In the genomic region with DNA sequence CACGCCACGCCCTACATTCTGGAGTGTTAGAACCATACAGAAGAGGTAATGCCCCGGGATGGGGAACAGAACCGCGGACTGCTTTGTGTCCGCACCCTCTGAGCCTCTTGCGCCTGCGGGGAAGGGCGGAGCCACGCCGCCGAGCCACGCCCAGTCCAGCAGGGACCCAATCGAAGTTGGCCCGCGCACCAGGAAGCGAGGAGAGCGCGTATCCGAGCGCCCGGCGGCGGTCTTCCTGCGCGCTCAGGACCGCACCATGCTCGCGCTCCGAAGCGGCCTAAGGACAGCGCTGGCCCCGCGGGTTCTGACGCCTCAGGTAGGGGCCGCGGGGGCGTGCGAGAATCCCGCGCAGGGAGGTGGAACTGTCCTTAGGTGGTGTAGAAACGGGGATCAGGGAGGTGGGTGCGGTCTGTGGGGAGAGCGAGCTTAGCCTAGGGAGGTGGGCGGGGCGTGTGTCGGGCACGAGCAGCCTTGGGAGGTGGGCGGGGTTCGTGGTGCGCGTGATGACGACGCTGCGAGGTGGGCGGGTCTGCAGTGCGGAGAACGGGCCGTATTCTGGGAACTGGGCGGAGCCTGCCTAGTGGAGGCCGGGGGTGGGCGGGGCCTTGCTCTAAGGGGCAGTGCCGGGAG, we compare ENCODE assay signal across 7 mouse cellular contexts. TPM values are rescaled to one million over a fixed set of nuclear protein-coding genes. Genes with fewer than 3 reads are reported as not detected.
DNase-seq lines count a peak whose midpoint lies in the region; ATAC-seq lines count a peak whose summit lies in the region.

Gene Nipsnap3b (plus strand): TSS at position 149 of the 630 bp plus-strand sequence.

- H3K4me2 ChIP-seq in embryonic facial prominence, embryonic 11.5 days (ENCODE audit: low read depth, low read length) = peak within 1 kb of the TSS; percentile 41
- H3K4me2 ChIP-seq in midbrain, embryonic 13.5 days (replicated peaks) = peak within 1 kb of the TSS; percentile 54

- peak; percentile 99 for DNase-seq in adrenal gland, postnatal 14 days
- DNase-seq in embryonic facial prominence, embryonic 11.5 days (ENCODE audit: low spot score) = peak; percentile 97
- DNase-seq in kidney, adult 11 months = peak; percentile 93
- peak; percentile 98 for DNase-seq in limb, embryonic 10.5 days (ENCODE audit: low spot score)
- peak; percentile 89 for DNase-seq in spleen, adult 12 weeks (ENCODE audit: low spot score)

- peaks cover 5% of the 10 kb centered on the region for H3K36me3 ChIP-seq in embryonic facial prominence, embryonic 11.5 days (replicated peaks; ENCODE audit: control insufficient read depth, insufficient read depth, low read depth, low read length)
- H3K36me3 ChIP-seq in limb, embryonic 10.5 days = peaks cover 26% of the 10 kb centered on the region
- H3K36me3 ChIP-seq in midbrain, embryonic 13.5 days = peaks cover 26% of the 10 kb centered on the region

- peak within 1 kb of the TSS; percentile 76 for H3K9ac ChIP-seq in embryonic facial prominence, embryonic 11.5 days (replicated peaks; ENCODE audit: low read length)
- H3K9ac ChIP-seq in midbrain, embryonic 13.5 days (replicated peaks) = peak within 1 kb of the TSS; percentile 69

- H3K9me3 ChIP-seq in embryonic facial prominence, embryonic 11.5 days (replicated peaks; ENCODE audit: control insufficient read depth, low read length) = no peaks in the 10 kb centered on the region
- no peaks in the 10 kb centered on the region for H3K9me3 ChIP-seq in limb, embryonic 10.5 days (replicated peaks)
- H3K9me3 ChIP-seq in midbrain, embryonic 13.5 days = peaks cover 9% of the 10 kb centered on the region; the same call in 1 of the 2 replicates

- H3K27ac ChIP-seq in embryonic facial prominence, embryonic 11.5 days (replicated peaks; ENCODE audit: low read depth, low read length) = peak within 1 kb of the TSS; percentile 62; the same call in 1 of the 2 replicates
- H3K27ac ChIP-seq in limb, embryonic 10.5 days = peak within 1 kb of the TSS; percentile 92
- peak within 1 kb of the TSS; percentile 89 for H3K27ac ChIP-seq in midbrain, embryonic 13.5 days

- H3K4me3 ChIP-seq in embryonic facial prominence, embryonic 11.5 days (ENCODE audit: low read depth, low read length) = peak within 1 kb of the TSS; percentile 71
- peak within 1 kb of the TSS; percentile 73 for H3K4me3 ChIP-seq in limb, embryonic 10.5 days
- peak within 1 kb of the TSS; percentile 62 for H3K4me3 ChIP-seq in midbrain, embryonic 13.5 days (replicated peaks)

- ATAC-seq in embryonic facial prominence, embryonic 11.5 days (replicated peaks; ENCODE audit: insufficient number of reproducible peaks, low FRiP score, low TSS enrichment, low read depth) = peak; percentile 93
- peak; percentile 92 for ATAC-seq in granulocyte monocyte progenitor cell, adult 5-6 weeks (replicated peaks; ENCODE audit: poor library complexity, severe bottlenecking)
- peak; percentile 96 for ATAC-seq in midbrain, embryonic 13.5 days

- no peaks in the 10 kb centered on the region for H3K4me1 ChIP-seq in embryonic facial prominence, embryonic 11.5 days (ENCODE audit: control insufficient read depth, insufficient read depth, low read length)
- peaks cover 4% of the 10 kb centered on the region; the same call in 1 of the 2 replicates for H3K4me1 ChIP-seq in limb, embryonic 10.5 days
- peaks cover 8% of the 10 kb centered on the region for H3K4me1 ChIP-seq in midbrain, embryonic 13.5 days (replicated peaks)

- H3K27me3 ChIP-seq in embryonic facial prominence, embryonic 11.5 days (ENCODE audit: control insufficient read depth, insufficient read depth, low read length) = no peaks in the 10 kb centered on the region
- H3K27me3 ChIP-seq in limb, embryonic 10.5 days (ENCODE audit: low read depth, poor library complexity, severe bottlenecking) = no peaks in the 10 kb centered on the region
- H3K27me3 ChIP-seq in midbrain, embryonic 13.5 days = no peaks in the 10 kb centered on the region

- WGBS in embryonic facial prominence, embryonic 11.5 days = under 1% methylated on average over 63 of the region's 63 CpGs
- under 1% methylated on average over 62 of the region's 63 CpGs for WGBS in limb, embryonic 10.5 days
- WGBS in midbrain, embryonic 13.5 days = under 1% methylated on average over 53 of the region's 63 CpGs

RNA-seq across cellular contexts. Expression of gene Nipsnap3b, which starts in this region (rescaled TPM):
- 34.4 and 45.2 TPM in 2 replicates for total RNA-seq in adrenal gland, postnatal 14 days (2021)
- polyA plus RNA-seq in embryonic facial prominence, embryonic 11.5 days (2014; fragmentation: Nextera tagmentation; extraction: Ambion mirVana) = 85.4 and 92.8 TPM in 2 replicates
- total RNA-seq in granulocyte monocyte progenitor cell, adult 5-6 weeks (2014; fragmentation: Nextera tagmentation) = 59.4 and 65.4 TPM in 2 replicates
- 31.0 and 45.3 TPM in 2 replicates for total RNA-seq in granulocyte monocyte progenitor cell, adult 5-6 weeks (2017)
- polyA plus RNA-seq in limb, embryonic 10.5 days (2016; fragmentation: Nextera tagmentation; extraction: Ambion mirVana) = 59.1 and 62.4 TPM in 2 replicates
- 146 and 160 TPM in 2 replicates for polyA plus RNA-seq in midbrain, embryonic 13.5 days (2015; fragmentation: Nextera tagmentation; extraction: Ambion mirVana)

Comparison
In these comparisons a context has a peak if more than half of its experiments do, and no peak if none do; other contexts are left out.
1. Peak in every context shown above with its lines: DNase-seq, ATAC-seq, H3K4me3 ChIP-seq and H3K27ac ChIP-seq.